Mouse (Mus musculus): ENCODE measurements at regions not wholly inside any gene's neighbourhood (a gene's known extent, or its start where the extent isn't known, plus 50 kb on each side); places are given as distances from the start of the nearest gene placed in this dataset.

DNA sequence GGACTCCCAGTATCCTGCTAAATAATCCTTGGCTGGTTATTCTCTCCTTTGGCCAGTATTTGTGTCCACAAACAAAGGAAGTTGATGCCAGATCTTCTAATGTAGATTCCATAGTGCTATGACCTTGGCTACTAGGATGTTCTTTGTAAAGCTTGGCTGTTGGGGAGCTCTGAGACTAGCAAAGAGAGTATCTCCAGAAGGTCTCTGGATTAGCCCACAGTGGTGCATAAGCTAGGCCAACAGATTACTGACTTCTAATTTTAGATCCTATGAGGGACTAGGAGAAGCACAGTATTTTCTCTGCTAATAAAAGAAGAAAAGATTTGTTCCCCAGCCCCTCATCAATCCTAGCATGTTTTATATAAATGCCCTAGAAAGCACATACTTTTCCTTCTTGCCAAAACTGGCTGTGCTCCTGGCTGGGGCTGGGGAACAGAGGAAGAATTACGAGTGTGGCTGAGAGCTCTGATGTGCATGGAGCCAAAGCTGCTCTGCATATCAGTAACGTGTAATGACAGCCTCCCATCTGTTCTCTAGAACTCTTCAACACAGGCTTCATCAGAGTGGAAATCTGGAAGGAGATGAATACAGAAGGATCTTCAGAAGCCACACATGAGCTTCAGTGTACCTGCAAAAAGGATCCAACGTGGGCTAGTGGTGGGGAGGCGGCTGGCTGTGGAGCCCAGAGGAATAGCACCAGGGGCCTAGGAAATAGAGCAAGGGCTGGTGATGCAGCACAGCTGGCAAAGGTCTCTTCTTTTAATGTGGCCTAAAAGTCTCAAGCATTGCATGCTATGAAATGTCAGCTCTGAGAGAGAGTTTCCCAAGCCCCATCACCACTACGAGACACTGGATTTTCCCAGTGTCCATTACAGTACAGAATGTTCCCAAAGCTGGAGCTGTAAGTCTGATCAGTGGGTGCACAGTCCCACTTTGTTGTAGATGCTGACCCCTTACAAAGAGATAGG, 283.0 kb upstream of the Plxna2 start:
- WGBS: 60% methylated on average over 5 of the region's 5 CpGs
- no peak for ATAC-seq (ENCODE audit: low read depth)
- H3K9ac ChIP-seq (replicated peaks; ENCODE audit: low read depth, low read length): no peak overlapping the region
- 0 out of 2 replicates have a peak overlapping the region, but pooled peaks have one; percentile 8 for H3K27ac ChIP-seq (ENCODE audit: low read depth, low read length)
- H3K36me3 ChIP-seq (ENCODE audit: control insufficient read depth, insufficient read depth, low read length): no peaks in the 10 kb centered on the region
- H3K4me3 ChIP-seq (ENCODE audit: low read depth, low read length): no peak overlapping the region
- H3K9me3 ChIP-seq (ENCODE audit: control insufficient read depth, low read length): no peaks in the 10 kb centered on the region
- 0 out of 2 replicates have a peak, but pooled peaks cover 3% of the 10 kb centered on the region for H3K4me1 ChIP-seq (ENCODE audit: control insufficient read depth, insufficient read depth, low read length)
- no peak overlapping the region for H3K4me2 ChIP-seq (ENCODE audit: low read depth, low read length)
- no peaks in the 10 kb centered on the region for H3K27me3 ChIP-seq (ENCODE audit: control insufficient read depth, insufficient read depth, low read length)

DNA sequence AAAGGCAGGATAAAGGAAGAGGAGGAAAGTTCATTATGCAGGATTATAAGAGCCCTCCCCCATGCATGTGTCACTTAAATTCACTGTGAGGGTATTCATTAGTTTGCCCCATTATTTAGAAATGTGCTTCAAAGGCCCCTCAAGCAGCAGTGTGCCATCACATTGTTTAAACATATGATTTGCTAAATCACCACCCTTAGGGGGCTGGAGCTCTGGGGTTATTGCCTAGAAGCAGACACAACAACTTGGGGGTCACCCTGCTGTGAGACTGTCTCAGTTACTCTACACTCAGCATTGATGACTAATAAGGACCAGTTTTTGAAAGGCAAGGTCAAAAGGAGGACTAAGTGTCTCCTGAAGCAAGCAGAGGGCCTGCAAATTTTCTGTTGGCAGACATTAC, 285.4 kb upstream of the Plxna2 start:
- Histone ChIP-seq H3K4me2 (ENCODE audit: low read depth, low read length) (no peak overlapping the region), H3K27me3 (ENCODE audit: control insufficient read depth, insufficient read depth, low read length) (no peaks in the 10 kb centered on the region), H3K9me3 (ENCODE audit: control insufficient read depth, low read length) (no peaks in the 10 kb centered on the region), H3K9ac (replicated peaks; ENCODE audit: low read depth, low read length) (no peak overlapping the region), H3K27ac (ENCODE audit: low read depth, low read length) (no peak overlapping the region), H3K4me3 (ENCODE audit: low read depth, low read length) (no peak overlapping the region), H3K36me3 (ENCODE audit: control insufficient read depth, insufficient read depth, low read length) (no peaks in the 10 kb centered on the region), H3K4me1 (ENCODE audit: control insufficient read depth, insufficient read depth, low read length) (0 out of 2 replicates have a peak, but pooled peaks cover 3% of the 10 kb centered on the region)
- ATAC-seq (ENCODE audit: low read depth): no peak

DNA sequence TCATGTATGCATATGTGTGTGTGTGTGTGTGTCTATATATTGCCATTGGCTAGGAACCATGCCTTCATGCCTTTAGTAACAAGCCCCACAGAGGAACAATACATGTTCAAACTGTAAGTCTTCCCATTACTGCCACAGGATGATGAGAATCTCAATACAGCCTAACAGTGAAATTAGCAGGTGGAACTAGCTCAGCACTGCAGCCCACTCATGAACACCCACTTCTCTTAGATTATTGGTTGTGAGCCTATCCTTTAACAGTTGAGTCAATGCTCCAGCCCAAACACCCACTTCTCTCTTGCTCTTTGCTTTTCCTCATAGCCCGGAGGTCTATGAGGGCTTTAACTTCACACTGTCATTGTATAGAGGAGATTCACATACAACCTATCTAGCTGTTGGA, 287.5 kb upstream of the Plxna2 start:
- Histone ChIP-seq H3K9me3 (ENCODE audit: control insufficient read depth, low read length) (no peaks in the 10 kb centered on the region), H3K27ac (ENCODE audit: low read depth, low read length) (no peak overlapping the region), H3K36me3 (ENCODE audit: control insufficient read depth, insufficient read depth, low read length) (no peaks in the 10 kb centered on the region), H3K9ac (replicated peaks; ENCODE audit: low read depth, low read length) (no peak overlapping the region), H3K4me1 (ENCODE audit: control insufficient read depth, insufficient read depth, low read length) (0 out of 2 replicates have a peak, but pooled peaks cover 2% of the 10 kb centered on the region), H3K4me3 (ENCODE audit: low read depth, low read length) (no peak overlapping the region), H3K4me2 (ENCODE audit: low read depth, low read length) (no peak overlapping the region), H3K27me3 (ENCODE audit: control insufficient read depth, insufficient read depth, low read length) (no peaks in the 10 kb centered on the region)
- ATAC-seq (ENCODE audit: low read depth): no peak
- WGBS: 100% methylated on average over 1 of the region's 1 CpGs

DNA sequence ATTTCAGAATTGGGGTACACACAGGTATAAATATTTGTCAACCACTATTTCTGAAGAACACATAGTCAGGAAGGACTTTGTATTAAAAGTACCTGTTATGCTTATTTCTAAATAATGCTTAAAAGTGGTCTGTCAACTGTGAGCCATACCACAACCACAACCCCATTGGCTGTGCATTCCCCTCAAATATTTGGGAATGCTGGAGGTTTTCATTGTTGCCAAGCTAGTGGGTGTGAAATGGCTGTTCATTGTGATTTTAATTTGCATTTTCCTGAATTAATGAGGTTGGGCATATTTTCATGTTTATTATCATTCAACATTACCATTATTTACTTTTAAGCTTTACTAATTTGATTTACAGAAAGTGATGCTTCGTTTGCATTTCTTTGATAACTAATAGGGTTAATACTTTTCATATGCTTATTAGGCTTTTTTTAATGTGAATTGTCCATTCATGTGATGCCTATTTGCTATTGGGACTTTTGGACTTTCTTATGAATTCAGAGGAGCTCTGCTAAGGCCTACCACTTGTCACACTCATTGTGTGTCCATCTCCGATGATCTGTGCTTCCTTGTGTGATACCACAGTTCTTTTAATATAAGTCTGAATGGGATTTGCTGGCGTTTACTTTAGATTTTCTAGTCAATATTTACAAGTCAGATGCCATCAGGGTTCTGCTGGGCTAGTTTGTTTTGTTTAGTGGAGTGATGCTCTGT, 297.5 kb upstream of the Plxna2 start:
- H3K9ac ChIP-seq (replicated peaks; ENCODE audit: low read depth, low read length): no peak overlapping the region
- H3K4me3 ChIP-seq (ENCODE audit: low read depth, low read length): no peak overlapping the region
- no peak overlapping the region for H3K27ac ChIP-seq (ENCODE audit: low read depth, low read length)
- no peaks in the 10 kb centered on the region for H3K9me3 ChIP-seq (ENCODE audit: control insufficient read depth, low read length)
- 62% methylated on average over 3 of the region's 3 CpGs for WGBS
- no peaks in the 10 kb centered on the region for H3K4me1 ChIP-seq (ENCODE audit: control insufficient read depth, insufficient read depth, low read length)
- no peak for ATAC-seq (ENCODE audit: low read depth)
- no peaks in the 10 kb centered on the region for H3K36me3 ChIP-seq (ENCODE audit: control insufficient read depth, insufficient read depth, low read length)
- no peaks in the 10 kb centered on the region for H3K27me3 ChIP-seq (ENCODE audit: control insufficient read depth, insufficient read depth, low read length)
- no peak overlapping the region for H3K4me2 ChIP-seq (ENCODE audit: low read depth, low read length)

DNA sequence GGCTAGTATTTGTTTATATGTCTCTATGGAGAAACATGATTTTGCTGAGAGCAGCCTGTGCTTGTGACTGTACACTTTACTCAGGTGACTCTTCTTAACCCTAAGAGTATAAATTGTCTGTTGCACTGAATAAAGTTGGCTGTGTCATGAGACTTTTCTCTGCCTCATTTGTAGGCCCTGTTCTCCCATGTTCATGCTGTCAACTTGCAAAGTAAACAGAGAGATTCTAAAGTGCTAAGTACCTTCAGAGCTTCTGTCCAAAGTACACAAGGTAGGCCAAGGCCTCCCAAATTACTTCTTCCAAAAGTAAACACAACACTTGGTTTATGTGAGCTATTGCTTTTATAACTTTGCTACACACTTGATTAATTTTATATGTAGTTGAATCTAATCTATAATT, 299.7 kb upstream of the Plxna2 start:
- Histone ChIP-seq H3K9ac (replicated peaks; ENCODE audit: low read depth, low read length) (no peak overlapping the region), H3K4me1 (ENCODE audit: control insufficient read depth, insufficient read depth, low read length) (no peaks in the 10 kb centered on the region), H3K36me3 (ENCODE audit: control insufficient read depth, insufficient read depth, low read length) (no peaks in the 10 kb centered on the region), H3K27ac (ENCODE audit: low read depth, low read length) (no peak overlapping the region), H3K4me3 (ENCODE audit: low read depth, low read length) (no peak overlapping the region), H3K9me3 (ENCODE audit: control insufficient read depth, low read length) (no peaks in the 10 kb centered on the region), H3K4me2 (ENCODE audit: low read depth, low read length) (no peak overlapping the region), H3K27me3 (ENCODE audit: control insufficient read depth, insufficient read depth, low read length) (no peaks in the 10 kb centered on the region)
- ATAC-seq (ENCODE audit: low read depth): no peak

DNA sequence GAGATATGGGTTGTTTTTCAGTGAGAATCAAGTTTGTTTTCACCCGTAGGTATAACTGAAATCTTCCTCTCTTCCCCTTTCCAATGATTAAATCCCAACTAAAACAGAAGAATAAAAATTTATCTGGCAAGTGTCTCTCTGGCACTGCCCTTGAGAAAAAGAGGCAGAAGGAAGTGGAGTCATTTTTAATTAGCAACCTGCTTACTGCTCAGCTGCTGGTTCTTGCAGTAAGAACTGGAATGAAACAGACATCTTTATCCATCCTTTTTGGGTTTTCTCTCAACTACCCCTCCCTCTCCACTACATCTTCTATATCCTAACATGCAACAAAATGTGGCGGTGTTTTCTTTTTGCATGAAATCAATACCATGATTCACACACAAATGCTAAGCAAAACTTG, 302.4 kb upstream of the Plxna2 start:
- Histone ChIP-seq H3K4me1 (ENCODE audit: control insufficient read depth, insufficient read depth, low read length) (no peaks in the 10 kb centered on the region), H3K9ac (replicated peaks; ENCODE audit: low read depth, low read length) (no peak overlapping the region), H3K27ac (ENCODE audit: low read depth, low read length) (no peak overlapping the region), H3K4me3 (ENCODE audit: low read depth, low read length) (no peak overlapping the region), H3K27me3 (ENCODE audit: control insufficient read depth, insufficient read depth, low read length) (no peaks in the 10 kb centered on the region), H3K4me2 (ENCODE audit: low read depth, low read length) (no peak overlapping the region), H3K36me3 (ENCODE audit: control insufficient read depth, insufficient read depth, low read length) (no peaks in the 10 kb centered on the region), H3K9me3 (ENCODE audit: control insufficient read depth, low read length) (no peaks in the 10 kb centered on the region)
- WGBS: 88% methylated on average over 2 of the region's 2 CpGs
- no peak for ATAC-seq (ENCODE audit: low read depth)

DNA sequence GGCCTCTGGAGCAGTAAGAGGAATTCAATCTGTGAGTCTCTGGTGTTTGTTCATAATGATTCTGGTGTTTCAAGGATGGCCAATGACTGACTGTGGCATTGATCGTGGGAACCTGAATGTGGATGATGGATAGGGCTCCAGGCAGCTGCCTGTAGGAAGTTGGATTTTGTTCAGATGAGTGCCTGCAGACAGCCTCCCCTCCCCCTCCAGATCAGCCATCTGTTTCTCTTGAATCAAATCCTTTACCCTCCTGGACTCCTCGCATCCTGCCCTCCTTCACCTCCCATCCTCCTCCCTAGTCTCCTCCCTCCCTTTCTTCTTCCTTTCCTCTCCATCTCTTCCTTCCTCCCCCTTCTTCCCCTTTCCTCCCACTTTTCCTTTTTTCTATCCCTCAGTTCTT, 307.6 kb upstream of the Plxna2 start:
- H3K27ac ChIP-seq (ENCODE audit: low read depth, low read length): no peak overlapping the region
- H3K27me3 ChIP-seq (ENCODE audit: control insufficient read depth, insufficient read depth, low read length): no peaks in the 10 kb centered on the region
- H3K4me1 ChIP-seq (ENCODE audit: control insufficient read depth, insufficient read depth, low read length): no peaks in the 10 kb centered on the region
- no peak overlapping the region for H3K9ac ChIP-seq (replicated peaks; ENCODE audit: low read depth, low read length)
- no peak for ATAC-seq (ENCODE audit: low read depth)
- no peaks in the 10 kb centered on the region for H3K9me3 ChIP-seq (ENCODE audit: control insufficient read depth, low read length)
- WGBS: 9% methylated on average over 2 of the region's 2 CpGs
- H3K36me3 ChIP-seq (ENCODE audit: control insufficient read depth, insufficient read depth, low read length): no peaks in the 10 kb centered on the region
- no peak overlapping the region for H3K4me3 ChIP-seq (ENCODE audit: low read depth, low read length)
- H3K4me2 ChIP-seq (ENCODE audit: low read depth, low read length): no peak overlapping the region

DNA sequence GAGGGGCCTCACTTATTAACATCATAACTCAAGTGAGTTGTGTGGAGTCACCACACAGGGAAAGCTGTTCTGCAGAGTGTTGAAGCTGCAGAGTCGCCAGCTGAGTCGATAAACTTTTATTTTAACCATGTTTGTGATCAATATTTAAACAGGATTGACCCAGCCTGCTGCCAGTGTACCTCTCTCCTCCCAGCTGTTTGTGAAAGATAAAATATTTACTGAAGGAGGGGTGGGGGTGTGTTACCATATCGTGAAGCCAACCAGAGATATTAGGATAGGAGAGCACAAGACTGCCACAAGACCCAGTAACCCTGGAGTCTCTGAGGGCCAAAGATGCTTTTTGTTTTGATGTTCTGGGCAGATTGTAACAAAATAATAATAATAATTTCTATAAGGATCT, 309.4 kb upstream of the Plxna2 start:
- ATAC-seq (ENCODE audit: low read depth): no peak; the same call in 1 of the 2 replicates

DNA sequence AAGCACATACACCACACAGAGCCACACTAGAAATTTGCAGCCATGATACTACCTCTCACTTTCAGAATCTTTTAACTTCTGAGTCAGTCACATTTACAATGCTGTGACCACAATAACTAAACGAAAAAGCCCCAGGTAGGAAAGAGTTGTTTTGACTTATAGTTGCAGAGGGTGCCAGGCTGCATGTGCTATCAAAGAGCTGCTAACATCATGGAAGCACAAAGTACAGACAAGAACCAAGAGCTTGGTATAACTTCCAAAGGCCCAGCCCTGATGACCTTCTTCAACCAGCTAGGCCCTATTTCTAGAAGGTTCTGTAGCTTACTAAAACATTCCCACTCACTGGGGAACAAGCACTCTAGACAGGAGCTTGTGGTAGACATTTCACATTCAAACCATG, 314.1 kb upstream of the Plxna2 start:
- no peak for ATAC-seq (ENCODE audit: low read depth)
- no peak overlapping the region for H3K4me3 ChIP-seq (ENCODE audit: low read depth, low read length)
- H3K9ac ChIP-seq (replicated peaks; ENCODE audit: low read depth, low read length): no peak overlapping the region
- 71% methylated on average over 1 of the region's 1 CpGs for WGBS
- no peaks in the 10 kb centered on the region for H3K36me3 ChIP-seq (ENCODE audit: control insufficient read depth, insufficient read depth, low read length)
- no peak overlapping the region for H3K27ac ChIP-seq (ENCODE audit: low read depth, low read length)
- H3K27me3 ChIP-seq (ENCODE audit: control insufficient read depth, insufficient read depth, low read length): no peaks in the 10 kb centered on the region
- H3K9me3 ChIP-seq (ENCODE audit: control insufficient read depth, low read length): no peaks in the 10 kb centered on the region
- H3K4me1 ChIP-seq (ENCODE audit: control insufficient read depth, insufficient read depth, low read length): no peaks in the 10 kb centered on the region
- H3K4me2 ChIP-seq (ENCODE audit: low read depth, low read length): no peak overlapping the region

More for the DNA sequence above, 309.4 kb upstream of the Plxna2 start:
- Histone ChIP-seq H3K27me3 (ENCODE audit: control insufficient read depth, insufficient read depth, low read length) (no peaks in the 10 kb centered on the region), H3K27ac (ENCODE audit: low read depth, low read length) (no peak overlapping the region), H3K9me3 (ENCODE audit: control insufficient read depth, low read length) (no peaks in the 10 kb centered on the region), H3K4me1 (ENCODE audit: control insufficient read depth, insufficient read depth, low read length) (no peaks in the 10 kb centered on the region), H3K4me2 (ENCODE audit: low read depth, low read length) (no peak overlapping the region), H3K36me3 (ENCODE audit: control insufficient read depth, insufficient read depth, low read length) (no peaks in the 10 kb centered on the region), H3K4me3 (ENCODE audit: low read depth, low read length) (no peak overlapping the region), H3K9ac (replicated peaks; ENCODE audit: low read depth, low read length) (no peak overlapping the region)
- 75% methylated on average over 3 of the region's 3 CpGs for WGBS
